Mouse (Mus musculus): Measurements from ENCODE around the gene Enpp4. TPM values are rescaled to one million over a fixed set of nuclear protein-coding genes. Genes with fewer than 3 reads are reported as not detected.

The Enpp4 gene
- 5.9 and 6.3 TPM in 2 replicates for polyA plus RNA-seq (2015; fragmentation: Nextera tagmentation; extraction: Ambion mirVana)

GRCm38 (mm10) chr17:44105287-44106138 is at the start of gene Enpp4:
TSS of gene Enpp4 (minus strand) at chr17:44105809.
- peak within 1 kb of the TSS; percentile 89 for H3K4me2 ChIP-seq (ENCODE audit: low read length)
- under 1% methylated on average over 74 of the region's 76 CpGs for WGBS
- peak within 1 kb of the TSS; percentile 72 for H3K4me3 ChIP-seq (ENCODE audit: low read depth, low read length)
- H3K4me1 ChIP-seq (ENCODE audit: control insufficient read depth, insufficient read depth, low read length) = peaks cover 7% of the 10 kb centered on the region; the same call in 1 of the 2 replicates
- peak; percentile 99 for ATAC-seq
- no peaks in the 10 kb centered on the region for H3K27me3 ChIP-seq (ENCODE audit: control insufficient read depth, insufficient read depth, low read depth, low read length)
- H3K36me3 ChIP-seq (ENCODE audit: control insufficient read depth, insufficient read depth, low read length) = no peaks in the 10 kb centered on the region
- no peaks in the 10 kb centered on the region for H3K9me3 ChIP-seq (replicated peaks; ENCODE audit: control insufficient read depth, low read length, poor library complexity, severe bottlenecking)
- H3K27ac ChIP-seq (ENCODE audit: low read length) = peak within 1 kb of the TSS; percentile 68
- peak within 1 kb of the TSS; percentile 83 for H3K9ac ChIP-seq (ENCODE audit: low read depth, low read length)

DNA sequence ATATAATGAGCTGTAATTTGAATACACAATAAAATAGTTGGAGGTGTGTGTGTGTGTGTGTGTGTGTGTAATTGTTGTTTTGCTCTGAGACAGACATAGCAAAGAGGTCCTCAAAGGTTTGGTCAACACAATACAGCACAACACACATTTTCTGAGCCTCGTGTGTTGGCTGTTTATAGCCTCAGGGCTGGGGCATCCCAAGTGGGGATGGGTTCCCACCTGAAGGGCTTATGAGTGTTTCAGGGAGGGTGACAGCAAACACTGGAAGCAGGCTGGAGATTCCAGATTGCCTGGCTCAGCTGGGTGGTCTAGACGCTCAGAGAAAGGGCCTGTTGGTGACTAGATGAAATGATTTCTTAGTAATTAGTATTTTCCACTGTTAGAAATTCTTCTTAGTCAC is 49.6 kb upstream of the Enpp4 start:
- Histone ChIP-seq H3K36me3 (ENCODE audit: control insufficient read depth, insufficient read depth, low read length) (no peaks in the 10 kb centered on the region), H3K4me2 (ENCODE audit: low read length) (no peak overlapping the region), H3K9ac (ENCODE audit: low read depth, low read length) (no peak overlapping the region), H3K27ac (ENCODE audit: low read length) (no peak overlapping the region), H3K4me3 (ENCODE audit: low read depth, low read length) (no peak overlapping the region), H3K4me1 (ENCODE audit: control insufficient read depth, insufficient read depth, low read length) (no peaks in the 10 kb centered on the region), H3K27me3 (ENCODE audit: control insufficient read depth, insufficient read depth, low read depth, low read length) (no peaks in the 10 kb centered on the region), H3K9me3 (replicated peaks; ENCODE audit: control insufficient read depth, low read length, poor library complexity, severe bottlenecking) (no peaks in the 10 kb centered on the region)
- no peak for ATAC-seq
- 71% methylated on average over 2 of the region's 2 CpGs for WGBS

- ATAC-seq = no peak
- no peak overlapping the region for H3K9ac ChIP-seq (ENCODE audit: low read depth, low read length)
- 35% methylated on average over 5 of the region's 5 CpGs for WGBS
- no peaks in the 10 kb centered on the region for H3K9me3 ChIP-seq (replicated peaks; ENCODE audit: control insufficient read depth, low read length, poor library complexity, severe bottlenecking)
- no peaks in the 10 kb centered on the region for H3K4me1 ChIP-seq (ENCODE audit: control insufficient read depth, insufficient read depth, low read length)
- H3K27ac ChIP-seq (ENCODE audit: low read length) = no peak overlapping the region
- H3K4me2 ChIP-seq (ENCODE audit: low read length) = no peak overlapping the region
- no peak overlapping the region for H3K4me3 ChIP-seq (ENCODE audit: low read depth, low read length)
- H3K36me3 ChIP-seq (ENCODE audit: control insufficient read depth, insufficient read depth, low read length) = no peaks in the 10 kb centered on the region
- no peaks in the 10 kb centered on the region for H3K27me3 ChIP-seq (ENCODE audit: control insufficient read depth, insufficient read depth, low read depth, low read length)
Measured at GRCm38 (mm10) chr17:44153871-44154270, 48.3 kb upstream of the Enpp4 start.

DNA sequence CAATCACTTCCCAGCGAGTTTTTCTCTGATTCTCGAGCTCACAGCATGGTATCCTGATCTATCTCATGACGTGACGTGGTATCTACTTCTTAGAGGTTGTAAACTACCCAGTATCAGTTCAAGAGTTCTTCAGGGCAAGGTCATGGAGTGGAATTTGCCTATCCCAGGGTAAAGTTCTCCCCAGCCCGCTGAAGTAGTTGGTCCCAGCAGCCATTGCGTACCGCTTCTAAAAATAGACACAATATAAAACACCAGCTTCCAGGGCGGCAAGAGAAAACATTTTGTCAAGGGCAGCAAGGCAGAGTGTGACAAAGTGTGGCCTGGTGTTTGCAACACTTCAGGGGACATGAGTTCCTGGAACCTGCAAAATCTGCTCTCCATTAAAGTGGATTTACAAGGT is 46.3 kb upstream of the Enpp4 start:
- Histone ChIP-seq H3K4me3 (ENCODE audit: low read depth, low read length) (no peak overlapping the region), H3K4me1 (ENCODE audit: control insufficient read depth, insufficient read depth, low read length) (no peaks in the 10 kb centered on the region), H3K9ac (ENCODE audit: low read depth, low read length) (no peak overlapping the region), H3K9me3 (replicated peaks; ENCODE audit: control insufficient read depth, low read length, poor library complexity, severe bottlenecking) (no peaks in the 10 kb centered on the region), H3K36me3 (ENCODE audit: control insufficient read depth, insufficient read depth, low read length) (no peaks in the 10 kb centered on the region), H3K4me2 (ENCODE audit: low read length) (no peak overlapping the region), H3K27ac (ENCODE audit: low read length) (no peak overlapping the region), H3K27me3 (ENCODE audit: control insufficient read depth, insufficient read depth, low read depth, low read length) (no peaks in the 10 kb centered on the region)
- WGBS = 90% methylated on average over 8 of the region's 8 CpGs
- ATAC-seq = no peak

- Histone ChIP-seq H3K9me3 (replicated peaks; ENCODE audit: control insufficient read depth, low read length, poor library complexity, severe bottlenecking) (no peaks in the 10 kb centered on the region), H3K4me3 (ENCODE audit: low read depth, low read length) (no peak overlapping the region), H3K27ac (ENCODE audit: low read length) (no peak overlapping the region), H3K9ac (ENCODE audit: low read depth, low read length) (no peak overlapping the region), H3K4me1 (ENCODE audit: control insufficient read depth, insufficient read depth, low read length) (no peaks in the 10 kb centered on the region), H3K4me2 (ENCODE audit: low read length) (no peak overlapping the region), H3K36me3 (ENCODE audit: control insufficient read depth, insufficient read depth, low read length) (no peaks in the 10 kb centered on the region), H3K27me3 (ENCODE audit: control insufficient read depth, insufficient read depth, low read depth, low read length) (no peaks in the 10 kb centered on the region)
- ATAC-seq = no peak
- WGBS = 75% methylated on average over 3 of the region's 3 CpGs
Measured at GRCm38 (mm10) chr17:44151130-44151529, 45.5 kb upstream of the Enpp4 start.

DNA sequence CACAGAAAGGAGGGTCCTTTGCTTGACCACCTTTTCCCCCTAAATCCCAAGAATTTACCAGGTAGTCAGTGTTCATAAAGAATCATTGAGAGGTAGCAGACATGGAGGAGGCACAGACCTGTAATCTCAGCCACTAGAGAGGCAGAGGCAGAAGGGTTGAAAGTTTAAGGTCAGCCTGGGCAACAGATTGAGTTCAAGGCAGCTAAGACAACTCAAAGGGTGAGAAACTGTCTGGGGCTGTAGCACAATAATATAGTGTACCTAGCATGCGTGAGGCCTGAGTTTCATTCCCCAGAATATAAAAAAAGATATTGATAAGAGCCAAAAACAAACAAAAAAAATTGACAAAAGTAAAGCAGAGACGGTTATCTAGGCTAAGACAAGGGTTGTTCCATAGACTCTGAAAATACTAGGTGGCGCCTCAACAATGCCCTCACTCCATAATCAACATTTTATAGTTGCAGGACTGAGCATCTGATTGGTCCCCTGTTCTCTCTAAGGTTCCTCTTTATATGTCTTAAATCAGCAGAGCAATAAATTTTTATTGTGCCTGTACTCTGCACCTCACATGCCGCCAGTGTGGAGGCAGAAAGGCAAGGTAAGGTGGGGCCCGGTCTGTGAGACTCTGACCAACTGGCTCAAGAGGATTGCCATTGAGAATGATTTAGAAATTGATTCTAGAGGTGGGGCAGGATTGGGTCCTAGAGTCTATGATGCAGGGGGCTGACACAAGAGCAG is 42.7 kb upstream of the Enpp4 start:
- H3K4me2 ChIP-seq (ENCODE audit: low read length) = no peak overlapping the region

DNA sequence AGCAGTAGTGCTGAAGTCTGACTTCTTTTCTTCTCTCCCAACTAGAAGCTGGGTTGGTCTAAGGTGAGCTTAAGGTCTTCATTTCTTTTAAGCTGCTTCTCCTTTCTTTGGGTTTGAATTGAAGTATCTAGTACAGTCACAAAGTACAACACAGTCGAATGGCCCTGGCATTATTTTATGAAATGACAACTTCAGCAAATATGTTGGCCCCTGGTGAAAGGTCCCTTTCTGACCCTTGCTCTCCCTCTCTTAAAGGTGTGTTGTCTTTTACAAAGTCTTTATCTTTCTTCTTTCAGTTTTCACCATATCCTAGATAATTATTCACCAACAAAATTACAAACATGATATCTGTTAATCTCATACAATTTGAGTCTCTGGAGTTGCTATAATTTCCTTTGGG is 40.2 kb upstream of the Enpp4 start:
- Histone ChIP-seq H3K4me3 (ENCODE audit: low read depth, low read length) (no peak overlapping the region), H3K27ac (ENCODE audit: low read length) (no peak overlapping the region), H3K4me2 (ENCODE audit: low read length) (no peak overlapping the region), H3K27me3 (ENCODE audit: control insufficient read depth, insufficient read depth, low read depth, low read length) (no peaks in the 10 kb centered on the region), H3K9ac (ENCODE audit: low read depth, low read length) (no peak overlapping the region), H3K9me3 (replicated peaks; ENCODE audit: control insufficient read depth, low read length, poor library complexity, severe bottlenecking) (no peaks in the 10 kb centered on the region), H3K4me1 (ENCODE audit: control insufficient read depth, insufficient read depth, low read length) (no peaks in the 10 kb centered on the region), H3K36me3 (ENCODE audit: control insufficient read depth, insufficient read depth, low read length) (no peaks in the 10 kb centered on the region)
- 76% methylated on average over 1 of the region's 1 CpGs for WGBS
- no peak for ATAC-seq

More for the DNA sequence above, 42.7 kb upstream of the Enpp4 start:
- Histone ChIP-seq H3K36me3 (ENCODE audit: control insufficient read depth, insufficient read depth, low read length) (no peaks in the 10 kb centered on the region), H3K9me3 (replicated peaks; ENCODE audit: control insufficient read depth, low read length, poor library complexity, severe bottlenecking) (no peaks in the 10 kb centered on the region), H3K27ac (ENCODE audit: low read length) (no peak overlapping the region), H3K9ac (ENCODE audit: low read depth, low read length) (no peak overlapping the region), H3K27me3 (ENCODE audit: control insufficient read depth, insufficient read depth, low read depth, low read length) (no peaks in the 10 kb centered on the region), H3K4me1 (ENCODE audit: control insufficient read depth, insufficient read depth, low read length) (no peaks in the 10 kb centered on the region), H3K4me3 (ENCODE audit: low read depth, low read length) (no peak overlapping the region)
- ATAC-seq = no peak
- WGBS = 96% methylated on average over 5 of the region's 5 CpGs

DNA sequence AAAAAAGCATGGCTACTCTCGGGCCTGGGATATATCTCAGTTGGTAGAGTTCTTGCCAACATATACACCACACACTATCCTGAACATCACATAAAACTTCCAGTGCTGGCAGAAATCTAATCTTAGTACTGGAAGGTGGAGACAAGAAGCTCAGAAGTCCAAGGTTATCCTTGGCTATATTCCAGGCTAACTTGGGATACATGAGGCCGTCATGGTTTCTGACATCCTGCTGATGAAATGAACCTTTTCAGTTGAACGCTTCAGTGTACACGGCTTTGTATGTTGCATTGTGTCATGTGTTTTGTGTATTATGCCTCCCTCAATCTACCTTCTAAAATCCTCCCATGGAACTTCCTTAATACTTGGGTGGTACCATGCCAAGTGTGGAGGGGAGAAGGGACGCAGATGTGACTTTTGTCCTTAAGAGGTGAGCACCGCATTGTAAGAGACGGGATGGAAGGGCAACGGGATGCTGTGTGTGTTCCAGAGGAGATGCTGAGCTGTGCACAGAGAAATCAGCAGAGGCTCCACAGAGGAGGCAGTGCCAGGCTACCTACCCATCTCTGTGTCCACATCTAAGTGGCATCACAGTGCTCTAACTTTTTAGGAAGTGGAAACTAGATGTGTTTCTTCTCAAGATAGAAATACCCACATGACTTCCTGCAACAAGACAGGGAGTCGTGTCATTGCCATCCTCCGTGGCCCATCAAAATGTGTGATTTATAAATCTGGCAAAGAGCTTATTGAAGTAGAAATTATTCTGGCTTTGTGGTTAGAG is 31.4 kb upstream of the Enpp4 start:
- ATAC-seq = no peak
- Histone ChIP-seq H3K36me3 (ENCODE audit: control insufficient read depth, insufficient read depth, low read length) (no peaks in the 10 kb centered on the region), H3K27ac (ENCODE audit: low read length) (no peak overlapping the region), H3K4me2 (ENCODE audit: low read length) (no peak overlapping the region), H3K27me3 (ENCODE audit: control insufficient read depth, insufficient read depth, low read depth, low read length) (no peaks in the 10 kb centered on the region; the same call in 1 of the 2 replicates), H3K9ac (ENCODE audit: low read depth, low read length) (no peak overlapping the region), H3K9me3 (replicated peaks; ENCODE audit: control insufficient read depth, low read length, poor library complexity, severe bottlenecking) (no peaks in the 10 kb centered on the region), H3K4me1 (ENCODE audit: control insufficient read depth, insufficient read depth, low read length) (no peaks in the 10 kb centered on the region), H3K4me3 (ENCODE audit: low read depth, low read length) (no peak overlapping the region)
- WGBS = 85% methylated on average over 10 of the region's 10 CpGs
